In genomic region chrX:12136261-12137101, GRCm38 (mm10) we compare ENCODE assay signal across 8 mouse cellular contexts. TPM values are rescaled to one million over a fixed set of nuclear protein-coding genes. Genes with fewer than 3 reads are reported as not detected.
DNase-seq lines count a peak whose midpoint lies in the region; ATAC-seq and TF ChIP-seq lines count a peak whose summit lies in the region.

No protein-coding gene starts in this region.

- no peak for DNase-seq in kidney, adult 9 months
- peak; percentile 75 for DNase-seq in embryo, embryonic 9.5 days (ENCODE audit: extremely low spot score)
- DNase-seq in heart, postnatal 0 days (ENCODE audit: low spot score), result no peak
- peak; percentile 71 for DNase-seq in yolk sac, embryonic 10.5 days (ENCODE audit: low spot score)
- no peak for DNase-seq in layer of hippocampus, postnatal 36 days

- no peak for TF ChIP-seq CTCF in heart, postnatal 0 days (IDR thresholded peaks at IDR 0.05; ENCODE audit: low read depth)

- H3K4me3 ChIP-seq in kidney, embryonic 14.5 days (ENCODE audit: low read length), result peak overlapping the region; percentile 34
- H3K4me3 ChIP-seq in heart, postnatal 0 days (ENCODE audit: low read depth, low read length), result peak overlapping the region; percentile 53
- H3K4me3 ChIP-seq in limb, embryonic 12.5 days (replicated peaks), result peak overlapping the region; percentile 36
- peak overlapping the region; percentile 36 for H3K4me3 ChIP-seq in midbrain, embryonic 13.5 days (replicated peaks)

- peak overlapping the region; percentile 29; the same call in 1 of the 2 replicates for H3K9ac ChIP-seq in kidney, embryonic 14.5 days (ENCODE audit: low read depth, low read length)
- H3K9ac ChIP-seq in heart, postnatal 0 days (replicated peaks; ENCODE audit: low read depth, low read length), result peak overlapping the region; percentile 62
- peak overlapping the region; percentile 48; the same call in 1 of the 2 replicates for H3K9ac ChIP-seq in limb, embryonic 12.5 days (replicated peaks)
- peak overlapping the region; percentile 65 for H3K9ac ChIP-seq in midbrain, embryonic 13.5 days (replicated peaks)

- TF ChIP-seq EP300 in heart, postnatal 0 days (IDR thresholded peaks at IDR 0.05; ENCODE audit: low read depth), result no peak

- H3K27me3 ChIP-seq in kidney, embryonic 14.5 days (ENCODE audit: control insufficient read depth, insufficient read depth, low read length), result peaks cover 34% of the 10 kb centered on the region
- peaks cover 20% of the 10 kb centered on the region; the same call in 1 of the 2 replicates for H3K27me3 ChIP-seq in heart, postnatal 0 days (ENCODE audit: control insufficient read depth, insufficient read depth, low read length)
- H3K27me3 ChIP-seq in limb, embryonic 12.5 days, result peaks cover 94% of the 10 kb centered on the region
- peaks cover 90% of the 10 kb centered on the region for H3K27me3 ChIP-seq in midbrain, embryonic 13.5 days

- 3% methylated on average over 50 of the region's 50 CpGs for WGBS in kidney, embryonic 14.5 days
- 3% methylated on average over 50 of the region's 50 CpGs for WGBS in heart, postnatal 0 days
- WGBS in limb, embryonic 12.5 days, result 1% methylated on average over 48 of the region's 50 CpGs
- 2% methylated on average over 50 of the region's 50 CpGs for WGBS in midbrain, embryonic 13.5 days

- H3K36me3 ChIP-seq in kidney, embryonic 14.5 days (ENCODE audit: control insufficient read depth, insufficient read depth, low read length), result no peaks in the 10 kb centered on the region
- no peaks in the 10 kb centered on the region for H3K36me3 ChIP-seq in heart, postnatal 0 days (replicated peaks; ENCODE audit: control insufficient read depth, insufficient read depth, low read length)
- no peaks in the 10 kb centered on the region for H3K36me3 ChIP-seq in limb, embryonic 12.5 days
- H3K36me3 ChIP-seq in midbrain, embryonic 13.5 days, result no peaks in the 10 kb centered on the region

- peaks cover 14% of the 10 kb centered on the region; the same call in 1 of the 2 replicates for H3K4me1 ChIP-seq in kidney, embryonic 14.5 days (ENCODE audit: control insufficient read depth, insufficient read depth, low read length)
- H3K4me1 ChIP-seq in heart, postnatal 0 days (ENCODE audit: control insufficient read depth, insufficient read depth), result no peaks in the 10 kb centered on the region; the same call in 1 of the 2 replicates
- peaks cover 56% of the 10 kb centered on the region for H3K4me1 ChIP-seq in limb, embryonic 12.5 days (replicated peaks)
- peaks cover 51% of the 10 kb centered on the region for H3K4me1 ChIP-seq in midbrain, embryonic 13.5 days (replicated peaks)

- H3K4me2 ChIP-seq in kidney, embryonic 14.5 days (replicated peaks; ENCODE audit: low read depth, low read length), result peak overlapping the region; percentile 61
- peak overlapping the region; percentile 82 for H3K4me2 ChIP-seq in heart, postnatal 0 days (ENCODE audit: low read depth, low read length)
- H3K4me2 ChIP-seq in limb, embryonic 12.5 days, result peak overlapping the region; percentile 74
- peak overlapping the region; percentile 64 for H3K4me2 ChIP-seq in midbrain, embryonic 13.5 days (replicated peaks)

- peak; percentile 32; the same call in 1 of the 2 replicates for ATAC-seq in kidney, embryonic 14.5 days (ENCODE audit: low FRiP score, low TSS enrichment)
- peak; percentile 47 for ATAC-seq in heart, postnatal 0 days (ENCODE audit: insufficient read depth, low read depth)
- ATAC-seq in limb, embryonic 12.5 days (ENCODE audit: insufficient number of reproducible peaks, insufficient read depth, low FRiP score, low TSS enrichment, low read depth), result no peak
- ATAC-seq in midbrain, embryonic 13.5 days, result peak; percentile 40; the same call in 1 of the 2 replicates

- H3K9me3 ChIP-seq in kidney, embryonic 14.5 days (ENCODE audit: control insufficient read depth, low read length), result no peaks in the 10 kb centered on the region
- H3K9me3 ChIP-seq in heart, postnatal 0 days (replicated peaks; ENCODE audit: control insufficient read depth, low read length), result no peaks in the 10 kb centered on the region
- no peaks in the 10 kb centered on the region for H3K9me3 ChIP-seq in limb, embryonic 12.5 days
- no peaks in the 10 kb centered on the region for H3K9me3 ChIP-seq in midbrain, embryonic 13.5 days

- H3K27ac ChIP-seq in kidney, embryonic 14.5 days (ENCODE audit: low read depth, low read length), result peak overlapping the region; percentile 43; the same call in 1 of the 2 replicates
- peak overlapping the region; percentile 88 for H3K27ac ChIP-seq in heart, postnatal 0 days (ENCODE audit: low read depth)
- peak overlapping the region; percentile 66 for H3K27ac ChIP-seq in limb, embryonic 12.5 days
- peak overlapping the region; percentile 92 for H3K27ac ChIP-seq in midbrain, embryonic 13.5 days

RNA-seq across cellular contexts. Expression of gene Bcor, which starts 23.7 kb away (rescaled TPM):
- polyA plus RNA-seq in kidney, embryonic 14.5 days (2014; fragmentation: Nextera tagmentation; extraction: Ambion mirVana), result 16.3 and 24.1 TPM in 2 replicates
- 25.7 and 35.5 TPM in 2 replicates for total RNA-seq in heart, postnatal 0 days (2014; rRNA removed; ENCODE audit: low replicate concordance)
- 8.9 and 10.1 TPM in 2 replicates for polyA plus RNA-seq in heart, postnatal 0 days (2015; fragmentation: Nextera tagmentation; extraction: Ambion mirVana)
- polyA plus RNA-seq in limb, embryonic 12.5 days (2016; fragmentation: Nextera tagmentation; extraction: Ambion mirVana), result 25.6 and 30.5 TPM in 2 replicates
- polyA plus RNA-seq in midbrain, embryonic 13.5 days (2015; fragmentation: Nextera tagmentation; extraction: Ambion mirVana), result 24.1 and 25.4 TPM in 2 replicates
- 10 to 100 TPM; 16.9 to 19.3 TPM for total RNA-seq in layer of hippocampus, postnatal 36 days (2021)

Comparison
In these comparisons a context has a peak if more than half of its experiments do, and no peak if none do; other contexts are left out.
1. DNase-seq: peak in embryo, embryonic 9.5 days (single experiment) and yolk sac, embryonic 10.5 days (single experiment); none in kidney, adult 9 months (single experiment), heart, postnatal 0 days (single experiment) and layer of hippocampus, postnatal 36 days (0 of 2).
2. Peak in every context shown above with its lines, with median percentiles within 50 percentile points of each other: H3K27ac ChIP-seq, H3K4me2 ChIP-seq, H3K4me3 ChIP-seq and H3K9ac ChIP-seq.